Mouse (Mus musculus) activated CD4-positive, CD25-positive, alpha-beta regulatory T cell (primary cell): ENCODE results near the gene Ankrd10. TPM values are rescaled to one million over a fixed set of nuclear protein-coding genes. Genes with fewer than 3 reads are reported as not detected.

Source experiments
- polyA plus RNA-seq, 2 experiments: library from polyadenylated mRNA; unstranded; fragments of 100-300 nt; shearing (Covaris generic); gene quantifications; one replicate each; pipeline ENCODE4 v1.2.1; 2017

Ankrd10 gene
- 10 to 100 TPM; 82.5 to 96.4 TPM for polyA plus RNA-seq

DNA sequence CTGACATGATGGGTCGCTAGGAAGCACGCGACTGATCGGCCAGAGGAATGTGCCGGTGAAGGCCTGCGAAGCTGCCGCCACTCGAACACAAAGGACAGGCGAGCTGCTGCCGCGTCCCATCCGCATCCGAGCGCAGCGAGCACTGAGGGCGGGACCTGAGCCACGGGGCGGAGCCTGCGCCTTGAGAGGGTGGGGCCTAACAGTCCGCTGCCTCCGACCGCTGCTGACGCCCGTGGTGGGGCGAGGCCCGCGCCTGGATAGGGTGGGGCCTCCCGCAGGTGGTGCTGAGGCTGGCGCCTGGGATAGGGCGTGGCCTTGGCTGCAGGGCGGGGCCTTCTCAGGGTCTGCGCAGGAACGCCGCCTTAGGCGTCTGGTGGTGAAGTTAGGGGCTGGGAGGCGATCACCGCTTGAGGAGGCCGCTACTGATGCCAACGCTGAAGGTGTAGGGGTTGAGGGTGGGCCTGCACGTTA is at the start of gene Ankrd10:
Gene Ankrd10 (minus strand): TSS at position 147 of the 471 bp plus-strand sequence.

Other genes with a start within 250 kb of the Ankrd10 start
- 1 to 10 TPM; 2.2 to 5.3 TPM for gene Rab20, start 157.0 kb downstream of the Ankrd10 start, polyA plus RNA-seq
- 10 to 100 TPM; 58.1 to 74.5 TPM for gene Naxd, start 138.3 kb downstream of the Ankrd10 start, polyA plus RNA-seq
- 10 to 100 TPM; 28.4 to 38.8 TPM for gene Cars2, start 85.0 kb downstream of the Ankrd10 start, polyA plus RNA-seq
- gene Ing1, start 80.2 kb downstream of the Ankrd10 start, polyA plus RNA-seq = 10 to 100 TPM; 75.2 to 90.7 TPM
- under 1 TPM; 0.19 to 0.31 TPM for gene 1700016D06Rik, start 65.3 kb upstream of the Ankrd10 start, polyA plus RNA-seq
- gene Arhgef7, start 92.0 kb upstream of the Ankrd10 start, polyA plus RNA-seq = 10 to 100 TPM; 12.9 to 15.5 TPM
- under 1 TPM in 1 of 2 experiments, not detected in 1; 0.42 TPM for gene Tex29, start 204.7 kb upstream of the Ankrd10 start, polyA plus RNA-seq